Mouse (Mus musculus) hindbrain, embryonic 12.5 days (tissue): ENCODE measurements around the gene Fbxl18. TPM values are rescaled to one million over a fixed set of nuclear protein-coding genes. Genes with fewer than 3 reads are reported as not detected.
A peak's percentile ranks its signal among the peaks of the same experiment; 100 is the strongest.
"Not testable (repeated sequence)": the region's sequence is repeated elsewhere in the genome, so short reads cannot be mapped to it uniquely, and the experiment has no call there.

Source experiments
- ATAC-seq: fragments of 200-750 bp; cut with Nextera tagmentation; 2 replicates; pipeline ENCODE4 v1.8.0; 2017; ENCODE audit warnings: moderate TSS enrichment; ENCODE audit not compliant: low FRiP score
- H3K27ac ChIP-seq: fragments of 300-500 bp; sonication (generic); 2 replicates; pipeline ENCODE4 v1.5.1; 2016; ENCODE audit warnings: mild to moderate bottlenecking
- H3K27me3 ChIP-seq: fragments of 300-500 bp; sonication (generic); 2 replicates; pipeline ENCODE4 v1.6.1; 2016; ENCODE audit warnings: mild to moderate bottlenecking
- H3K36me3 ChIP-seq: fragments of 300-500 bp; sonication (generic); 2 replicates; pipeline ENCODE4 v1.6.1; 2016; ENCODE audit warnings: mild to moderate bottlenecking
- H3K4me1 ChIP-seq: fragments of 300-500 bp; sonication (generic); 2 replicates; pipeline ENCODE4 v1.6.1; 2016
- H3K4me2 ChIP-seq: fragments of 300-500 bp; sonication (generic); replicated peaks from 2 replicates; pipeline ENCODE4 v1.6.1; 2016; ENCODE audit warnings: mild to moderate bottlenecking
- H3K4me3 ChIP-seq: fragments of 300-500 bp; sonication (generic); 2 replicates; pipeline ENCODE4 v1.5.1; 2016; ENCODE audit warnings: mild to moderate bottlenecking
- H3K9ac ChIP-seq: fragments of 300-500 bp; sonication (generic); 2 replicates; pipeline ENCODE4 v1.6.1; 2016; ENCODE audit warnings: mild to moderate bottlenecking, moderate library complexity
- H3K9me3 ChIP-seq: fragments of 300-500 bp; sonication (generic); replicated peaks from 2 replicates; pipeline ENCODE4 v1.6.1; 2016; ENCODE audit warnings: mild to moderate bottlenecking
- WGBS: fragments of 180-500 bp; shearing (Covaris S2); methylation state at CpG from one replicate; pipeline ENCODE4 v1.1.7; 2016; 5-methylcytosine and 5-hydroxymethylcytosine counted together
- polyA plus RNA-seq: library from polyadenylated mRNA; unstranded; fragments of >200 nt; fragmentation: Nextera tagmentation; extraction: Ambion mirVana; gene quantifications from 2 replicates; pipeline ENCODE4 v1.2.1, GENCODE M21; 2016

The Fbxl18 gene
- polyA plus RNA-seq, 1 experiment from 2014 or later: 24.6 TPM

- ATAC-seq: no peak
- no peak overlapping the region for H3K4me2 ChIP-seq
- H3K4me1 ChIP-seq: peaks cover 17% of the 10 kb centered on the region
- H3K27me3 ChIP-seq: no peaks in the 10 kb centered on the region
- H3K36me3 ChIP-seq: peaks cover 19% of the 10 kb centered on the region
- H3K9me3 ChIP-seq: no peaks in the 10 kb centered on the region
- 82% methylated on average over 6 of the region's 6 CpGs for WGBS
- H3K27ac ChIP-seq: no peak overlapping the region
- H3K4me3 ChIP-seq: no peak overlapping the region
- no peak overlapping the region for H3K9ac ChIP-seq
Observed at GRCm38 (mm10) chr5:142891396-142891795, 3.8 kb downstream of the Fbxl18 start.

DNA sequence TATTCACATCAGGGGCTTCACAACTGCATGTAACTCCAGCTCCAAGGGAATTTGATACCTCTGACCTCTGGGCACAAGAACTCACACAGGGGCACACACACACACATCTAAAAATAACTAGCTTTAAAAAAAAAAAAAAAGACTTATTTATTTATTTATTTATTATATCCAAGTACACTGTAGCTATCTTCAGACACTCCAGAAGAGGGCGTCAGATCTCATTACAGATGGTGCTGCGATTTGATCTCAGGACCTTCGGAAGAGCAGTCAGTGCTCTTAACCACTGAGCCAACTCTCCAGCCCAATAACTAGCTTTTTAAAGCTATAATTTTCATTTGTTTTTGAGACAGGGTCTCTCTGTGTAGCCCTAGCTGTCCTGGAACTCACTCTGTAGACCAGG is 7.7 kb downstream of the Fbxl18 start:
- WGBS: 87% methylated on average over 3 of the region's 3 CpGs
- peaks cover 51% of the 10 kb centered on the region for H3K36me3 ChIP-seq

DNA sequence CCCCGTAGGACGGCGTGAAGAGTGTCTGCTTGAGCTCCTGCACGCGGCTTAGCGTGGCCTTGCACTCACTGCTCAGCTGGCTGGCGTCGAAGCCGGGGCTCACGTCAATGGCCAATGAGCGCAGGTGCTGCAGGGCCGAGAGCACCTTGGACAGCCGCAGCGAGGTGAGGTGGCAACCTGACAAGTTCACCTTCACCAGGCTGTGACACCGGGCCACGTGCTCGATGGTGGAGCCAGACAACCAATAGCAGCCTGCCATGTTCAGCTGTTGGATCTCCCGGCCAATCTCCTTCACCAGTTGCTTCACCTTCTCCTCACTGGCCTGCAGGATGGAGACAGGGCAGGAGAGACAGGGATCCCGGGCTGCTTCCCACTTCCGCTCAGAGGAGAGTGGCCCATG is 8.5 kb downstream of the Fbxl18 start:
- peaks cover 3% of the 10 kb centered on the region for H3K4me1 ChIP-seq
- H3K27me3 ChIP-seq: no peaks in the 10 kb centered on the region
- H3K4me3 ChIP-seq: no peak overlapping the region
- H3K9me3 ChIP-seq: no peaks in the 10 kb centered on the region
- 93% methylated on average over 20 of the region's 20 CpGs for WGBS
- no peak overlapping the region for H3K27ac ChIP-seq
- H3K9ac ChIP-seq: no peak overlapping the region
- ATAC-seq: no peak
- H3K4me2 ChIP-seq: no peak overlapping the region
- peaks cover 55% of the 10 kb centered on the region for H3K36me3 ChIP-seq

More for the DNA sequence above, 7.7 kb downstream of the Fbxl18 start:
- not testable (repeated sequence) for H3K9me3 ChIP-seq, H3K4me2 ChIP-seq, H3K27ac ChIP-seq, H3K9ac ChIP-seq, H3K27me3 ChIP-seq, H3K4me1 ChIP-seq, ATAC-seq, H3K4me3 ChIP-seq

- 97% methylated on average over 19 of the region's 19 CpGs for WGBS
- H3K4me1 ChIP-seq: peaks cover 9% of the 10 kb centered on the region
- H3K9me3 ChIP-seq: no peaks in the 10 kb centered on the region
- no peaks in the 10 kb centered on the region for H3K27me3 ChIP-seq
- no peak overlapping the region for H3K27ac ChIP-seq
- no peak overlapping the region for H3K4me3 ChIP-seq
- H3K9ac ChIP-seq: no peak overlapping the region
- ATAC-seq: no peak
- H3K4me2 ChIP-seq: no peak overlapping the region
- H3K36me3 ChIP-seq: peaks cover 56% of the 10 kb centered on the region
Observed at GRCm38 (mm10) chr5:142886181-142886580, 9.0 kb downstream of the Fbxl18 start.

GRCm38 (mm10) chr5:142882471-142882870 is 12.8 kb downstream of the Fbxl18 start:
- Histone ChIP-seq H3K9ac (no peak overlapping the region), H3K36me3 (peaks cover 49% of the 10 kb centered on the region), H3K4me3 (no peak overlapping the region), H3K9me3 (no peaks in the 10 kb centered on the region), H3K4me2 (no peak overlapping the region), H3K4me1 (peaks cover 24% of the 10 kb centered on the region), H3K27me3 (no peaks in the 10 kb centered on the region), H3K27ac (no peak overlapping the region)
- no peak for ATAC-seq
- 89% methylated on average over 11 of the region's 11 CpGs for WGBS

DNA sequence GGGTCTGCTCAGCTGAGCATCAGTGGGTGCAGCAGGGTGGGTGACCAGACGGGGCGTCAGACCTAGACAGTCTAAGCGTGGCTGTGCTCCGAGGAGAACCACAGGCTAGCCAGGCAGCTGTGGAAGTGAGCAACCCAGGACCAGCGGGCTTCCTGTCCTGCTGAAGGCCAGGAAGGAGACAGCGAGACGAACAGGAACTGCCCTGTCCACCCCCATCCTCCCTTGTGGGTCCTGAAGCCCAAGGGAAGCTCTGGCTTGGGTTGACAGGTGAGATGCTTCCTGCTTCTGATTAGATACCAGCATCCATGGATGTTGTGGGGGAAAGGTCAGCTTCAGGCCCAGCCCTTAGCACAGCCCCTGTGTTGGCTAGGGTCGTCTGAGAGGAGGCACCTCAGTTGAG is 13.3 kb downstream of the Fbxl18 start:
- peaks cover 46% of the 10 kb centered on the region for H3K36me3 ChIP-seq

DNA sequence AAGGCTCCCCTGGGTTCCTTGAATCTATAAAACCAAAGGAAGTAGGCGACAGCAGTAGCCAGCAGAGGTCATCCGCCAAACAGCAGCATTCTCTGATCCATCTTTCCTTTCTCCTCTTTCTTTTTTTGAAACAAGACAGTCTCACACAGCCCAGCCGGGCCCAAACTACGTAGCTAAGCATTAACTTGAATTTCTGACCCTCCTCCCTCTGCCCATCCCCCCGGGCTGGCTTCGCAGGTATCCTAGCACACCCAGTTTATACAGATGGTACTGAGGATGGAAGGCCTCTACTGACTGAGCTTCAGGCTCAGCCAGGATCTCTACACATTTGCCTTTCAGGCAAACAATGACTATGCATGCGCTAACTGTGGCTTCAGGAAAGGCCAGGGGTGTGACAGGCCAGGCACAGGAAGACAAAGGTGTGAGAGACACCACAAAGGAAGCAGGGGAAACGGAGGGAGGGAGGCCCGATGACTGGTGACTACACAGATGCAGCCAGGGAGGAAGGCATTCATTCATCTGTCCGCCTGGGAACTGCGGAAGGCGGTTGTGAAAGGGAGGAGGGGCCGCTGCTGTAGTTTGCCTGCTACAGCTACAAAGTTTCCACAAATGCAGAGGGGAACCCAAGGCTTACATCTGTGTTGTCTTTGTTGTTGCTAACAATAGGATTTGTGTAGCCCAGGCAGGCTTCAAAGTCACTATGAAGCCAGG is 14.3 kb downstream of the Fbxl18 start:
- H3K4me1 ChIP-seq: peaks cover 26% of the 10 kb centered on the region
- no peaks in the 10 kb centered on the region for H3K9me3 ChIP-seq
- ATAC-seq: no peak
- H3K4me2 ChIP-seq: no peak overlapping the region
- H3K27me3 ChIP-seq: no peaks in the 10 kb centered on the region
- WGBS: 26% methylated on average over 13 of the region's 13 CpGs
- peak overlapping the region; percentile 6 for H3K9ac ChIP-seq
- H3K4me3 ChIP-seq: no peak overlapping the region
- H3K27ac ChIP-seq: peak overlapping the region; percentile 52; the same call in 1 of the 2 replicates
- peaks cover 45% of the 10 kb centered on the region for H3K36me3 ChIP-seq

More for the DNA sequence above, 13.3 kb downstream of the Fbxl18 start:
- H3K27ac ChIP-seq: peak overlapping the region; percentile 52; the same call in 1 of the 2 replicates
- H3K4me2 ChIP-seq: no peak overlapping the region
- peaks cover 26% of the 10 kb centered on the region for H3K4me1 ChIP-seq
- H3K9ac ChIP-seq: peak overlapping the region; percentile 6
- H3K27me3 ChIP-seq: no peaks in the 10 kb centered on the region
- ATAC-seq: no peak
- H3K9me3 ChIP-seq: no peaks in the 10 kb centered on the region
- 78% methylated on average over 8 of the region's 8 CpGs for WGBS
- no peak overlapping the region for H3K4me3 ChIP-seq

DNA sequence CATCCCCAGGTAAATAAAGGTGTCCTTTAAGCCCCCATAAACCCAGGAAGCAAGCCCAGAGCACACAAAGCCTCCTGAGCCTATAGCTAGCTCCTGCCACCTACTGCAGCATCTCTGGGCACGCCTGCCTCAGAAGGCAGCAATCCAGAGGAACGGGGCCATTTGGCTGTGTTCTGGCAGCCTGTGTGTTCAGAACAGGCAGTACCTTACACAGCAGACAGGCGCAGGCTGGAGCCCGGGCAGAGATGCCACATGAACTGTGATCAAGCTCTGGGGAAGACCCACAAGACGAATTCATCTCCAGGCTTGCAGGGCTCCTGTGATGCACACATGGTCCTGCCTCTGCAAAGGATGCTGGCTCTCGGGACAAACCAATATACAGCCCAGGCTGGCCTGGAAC is 15.0 kb downstream of the Fbxl18 start:
- peaks cover 45% of the 10 kb centered on the region for H3K36me3 ChIP-seq
- no peaks in the 10 kb centered on the region for H3K9me3 ChIP-seq
- H3K9ac ChIP-seq: peak overlapping the region; percentile 6; the same call in 1 of the 2 replicates
- no peak for ATAC-seq
- H3K27ac ChIP-seq: 0 out of 2 replicates have a peak overlapping the region, but pooled peaks have one; percentile 52
- H3K27me3 ChIP-seq: no peaks in the 10 kb centered on the region
- no peak overlapping the region for H3K4me2 ChIP-seq
- 74% methylated on average over 6 of the region's 6 CpGs for WGBS
- no peak overlapping the region for H3K4me3 ChIP-seq
- peaks cover 26% of the 10 kb centered on the region for H3K4me1 ChIP-seq

DNA sequence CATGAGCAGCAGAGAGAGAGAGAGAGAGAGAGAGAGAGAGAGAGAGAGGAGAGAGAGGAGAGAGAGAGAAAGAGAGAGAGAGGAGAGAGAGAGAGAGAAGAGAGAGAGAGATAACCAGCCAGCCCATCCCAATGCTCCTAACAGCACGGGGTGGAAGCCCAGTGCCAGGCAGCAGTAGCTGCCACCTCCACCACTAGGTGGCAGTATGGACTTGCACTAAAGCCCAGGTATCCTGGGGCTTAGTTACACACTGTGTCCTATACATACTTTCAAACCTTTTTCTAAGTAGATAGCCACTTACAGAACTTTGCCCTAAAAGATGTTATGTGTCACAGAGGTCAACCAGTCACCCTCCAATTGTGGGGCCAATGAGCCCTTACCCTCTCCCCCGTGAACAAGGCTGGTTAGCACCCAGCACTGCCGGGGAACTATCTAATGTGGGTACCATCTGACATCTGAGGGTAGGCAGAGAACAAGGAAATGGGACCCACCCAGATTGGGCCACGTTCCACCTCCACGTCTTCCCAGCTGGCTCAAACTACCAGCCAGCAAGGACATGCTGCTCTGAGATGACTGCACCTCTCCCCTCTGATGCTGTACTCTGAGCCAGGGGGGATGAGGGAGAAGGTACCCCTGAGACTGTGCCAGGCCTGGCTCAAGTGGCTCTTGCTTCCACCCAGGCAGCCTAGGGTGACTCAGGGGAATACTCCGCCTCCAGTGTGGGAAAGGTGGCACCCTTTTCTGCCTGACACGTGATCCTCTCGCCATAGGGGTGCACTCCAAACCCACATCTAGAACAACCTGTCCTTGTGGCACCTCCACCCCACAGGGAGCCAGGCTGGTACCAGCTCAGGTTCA is 15.7 kb downstream of the Fbxl18 start:
- Histone ChIP-seq H3K9ac (peak overlapping the region; percentile 13; the same call in 1 of the 2 replicates), H3K4me1 (peaks cover 26% of the 10 kb centered on the region), H3K27me3 (no peaks in the 10 kb centered on the region), H3K9me3 (no peaks in the 10 kb centered on the region), H3K36me3 (peaks cover 43% of the 10 kb centered on the region), H3K4me2 (no peak overlapping the region), H3K27ac (no peak overlapping the region), H3K4me3 (no peak overlapping the region)
- peak; percentile 75; the same call in 1 of the 2 replicates for ATAC-seq
- WGBS: 66% methylated on average over 8 of the region's 8 CpGs

DNA sequence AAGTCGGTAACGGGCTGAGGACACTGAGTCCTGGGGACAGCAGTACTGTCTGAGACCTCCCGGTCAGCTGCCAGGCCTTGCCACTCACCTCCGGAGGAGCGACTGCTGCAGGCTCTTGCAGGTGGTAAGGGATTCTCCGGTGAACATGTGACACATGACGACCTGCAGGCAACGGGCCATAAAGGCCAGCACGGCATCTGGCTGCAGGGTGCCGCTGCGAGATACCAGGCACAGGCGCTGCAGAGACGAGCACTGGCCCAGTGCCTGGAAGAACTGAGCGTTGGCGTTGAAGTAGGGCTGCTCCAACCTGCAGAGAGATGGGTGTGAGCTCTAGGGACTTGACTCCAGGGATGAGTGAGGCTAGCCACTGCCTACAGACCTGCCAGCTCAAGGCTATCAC is 16.7 kb downstream of the Fbxl18 start:
- Histone ChIP-seq H3K4me2 (no peak overlapping the region), H3K36me3 (peaks cover 43% of the 10 kb centered on the region), H3K27ac (no peak overlapping the region), H3K4me1 (peaks cover 26% of the 10 kb centered on the region), H3K4me3 (no peak overlapping the region), H3K9ac (no peak overlapping the region), H3K9me3 (no peaks in the 10 kb centered on the region; the same call in 1 of the 2 replicates), H3K27me3 (no peaks in the 10 kb centered on the region)
- ATAC-seq: no peak
- 93% methylated on average over 15 of the region's 15 CpGs for WGBS

DNA sequence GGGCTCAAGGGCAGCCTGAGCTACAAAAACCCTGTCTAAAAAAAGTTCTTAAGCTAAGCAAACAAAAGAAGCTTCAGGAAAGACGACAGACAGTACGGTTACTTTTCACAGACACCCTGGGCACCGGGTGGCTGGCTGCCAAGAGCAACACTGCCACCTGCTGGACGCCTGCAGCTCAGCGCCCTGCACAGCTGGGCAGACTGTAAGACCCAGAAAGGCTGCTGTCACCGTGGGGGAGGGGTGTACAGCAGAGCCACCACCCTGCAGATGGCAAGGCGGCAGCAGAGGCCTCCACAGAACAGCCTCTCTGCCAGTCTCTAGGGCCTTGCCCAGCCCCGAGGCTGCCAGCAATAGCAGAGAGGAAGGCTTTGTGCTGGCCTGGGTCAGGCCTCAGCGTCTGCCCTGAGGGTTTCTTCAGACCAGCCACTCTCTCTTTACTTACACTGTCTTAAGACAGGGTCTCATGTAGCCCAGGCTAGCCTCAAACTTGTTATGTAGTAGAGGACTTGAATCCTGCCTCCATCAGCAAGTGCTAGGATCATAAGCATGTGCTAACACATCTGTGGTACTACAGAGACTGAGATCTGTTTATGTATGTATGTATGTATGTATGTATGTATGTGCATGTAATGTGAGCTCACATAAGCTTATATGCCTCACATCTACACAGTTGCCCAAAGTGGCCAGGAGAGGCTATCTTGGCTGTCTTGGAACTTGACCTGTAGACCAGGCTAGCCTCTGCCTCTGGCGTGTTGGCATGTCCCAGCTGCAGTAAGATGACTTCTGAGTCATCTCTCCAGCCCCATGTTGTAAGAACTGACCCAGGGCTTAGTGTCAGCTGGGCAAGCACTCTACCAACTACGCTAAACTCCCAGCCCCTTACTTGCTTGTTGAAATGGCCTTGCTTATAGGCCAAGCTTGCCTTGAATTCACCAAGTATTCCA is 17.6 kb downstream of the Fbxl18 start:
- Histone ChIP-seq H3K27me3 (no peaks in the 10 kb centered on the region), H3K9ac (no peak overlapping the region), H3K4me1 (peaks cover 26% of the 10 kb centered on the region), H3K36me3 (peaks cover 48% of the 10 kb centered on the region), H3K27ac (no peak overlapping the region), H3K4me2 (no peak overlapping the region), H3K9me3 (no peaks in the 10 kb centered on the region; the same call in 1 of the 2 replicates), H3K4me3 (no peak overlapping the region)
- 26% methylated on average over 11 of the region's 11 CpGs for WGBS
- ATAC-seq: peak; percentile 76
